Mouse (Mus musculus) ES-E14 (cell line): ENCODE measurements around the gene 3300002I08Rik. TPM values are rescaled to one million over a fixed set of nuclear protein-coding genes. Genes with fewer than 3 reads are reported as not detected.
"Not testable (repeated sequence)": the region's sequence is repeated elsewhere in the genome, so short reads cannot be mapped to it uniquely, and the experiment has no call there.

Experiments used
- DNase-seq: peaks from one replicate; pipeline ENCODE4 v3.0.0-alpha.2; 2013; ENCODE audit warnings: low read depth, low spot score
- H3K27ac ChIP-seq: 2 replicates; pipeline ENCODE4 v1.5.1; 2012; ENCODE audit warnings: low read depth, mild to moderate bottlenecking, low read length, moderate library complexity, mixed read lengths; ENCODE audit not compliant: poor library complexity, insufficient read depth, severe bottlenecking
- H3K36me3 ChIP-seq: 2 replicates; pipeline ENCODE4 v1.6.1; 2012; ENCODE audit warnings: mild to moderate bottlenecking, low read length, moderate library complexity, mixed read lengths; ENCODE audit not compliant: control insufficient read depth, poor library complexity, insufficient read depth, severe bottlenecking
- H3K4me1 ChIP-seq, 2 experiments: fragments of 150-350 bp in 1 of 2; sonication (generic) in 1 of 2; 2 replicates each; pipeline ENCODE4 v1.6.1; 2012; ENCODE audit warnings: low read length in 2 of 2, mild to moderate bottlenecking in 1 of 2, mixed read lengths in 1 of 2; ENCODE audit not compliant: control insufficient read depth in 2 of 2, insufficient read depth in 2 of 2, poor library complexity in 1 of 2
- H3K4me3 ChIP-seq, 2 experiments: fragments of 150-350 bp in 1 of 2; sonication (generic) in 1 of 2; 2 replicates each; pipeline ENCODE4 v1.5.1; 2012; ENCODE audit warnings: low read length in 2 of 2, low read depth in 1 of 2, mild to moderate bottlenecking in 1 of 2, mixed read lengths in 1 of 2; ENCODE audit not compliant: insufficient read depth in 1 of 2, poor library complexity in 1 of 2, severe bottlenecking in 1 of 2
- H3K9ac ChIP-seq: 2 replicates; pipeline ENCODE4 v1.6.1; 2012; ENCODE audit warnings: low read depth, mild to moderate bottlenecking, low read length, mixed read lengths; ENCODE audit not compliant: poor library complexity, insufficient read depth, severe bottlenecking
- H3K9me3 ChIP-seq: fragments of 150-350 bp; sonication (generic); 2 replicates; pipeline ENCODE4 v1.6.1; 2012; ENCODE audit warnings: low read depth, mild to moderate bottlenecking, low read length; ENCODE audit not compliant: control insufficient read depth, insufficient read depth
- CHD2 ChIP-seq: IDR thresholded peaks from 2 replicates; pipeline ENCODE4 v1.6.1; 2014; ENCODE audit warnings: mild to moderate bottlenecking, low read depth, low read length, inconsistent platforms
- HCFC1 ChIP-seq: IDR thresholded peaks from 2 replicates; pipeline ENCODE4 v1.6.1; 2012; ENCODE audit warnings: low read length, inconsistent platforms, borderline replicate concordance; ENCODE audit not compliant: insufficient read depth
- MAFK ChIP-seq: IDR thresholded peaks from 2 replicates; pipeline ENCODE4 v1.6.1; 2014; ENCODE audit warnings: mild to moderate bottlenecking, low read depth, low read length, inconsistent platforms; ENCODE audit not compliant: insufficient read depth
- ZC3H11A ChIP-seq: IDR thresholded peaks from 2 replicates; pipeline ENCODE4 v1.6.1; 2012; ENCODE audit warnings: low read depth, mild to moderate bottlenecking, inconsistent platforms, low read length, borderline replicate concordance
- ZNF384 ChIP-seq: IDR thresholded peaks from 2 replicates; pipeline ENCODE4 v1.6.1; 2012; ENCODE audit warnings: low read depth, low read length, inconsistent platforms
- in situ Hi-C, 2 experiments: fragments of 600-800 bp; cut with MboI; formaldehyde crosslinking; loops; one replicate each; pipeline ENCODE4 v1.15.1; 2025; ENCODE audit warnings: low sequenced_read_pairs in 2 of 2, inconsistent platforms in 1 of 2; ENCODE audit not compliant: unreplicated experiment in 2 of 2
- total RNA-seq: library from RNA; depleted of rRNA; stranded (reverse); fragments of 300-350 nt; gene quantifications from 2 replicates; pipeline ENCODE4 v1.2.3, GENCODE M21; 2012; rRNA removed

The 3300002I08Rik gene
- 10.1 and 11.7 TPM in 2 replicates for total RNA-seq

GRCm38 (mm10) chr2:150362113-150362877 lies at the start of gene 3300002I08Rik:
3300002I08Rik (minus strand) TSS chr2:150362765.
- Histone ChIP-seq H3K9ac (peak within 1 kb of the TSS; percentile 90), H3K4me3 (peak within 1 kb of the TSS; percentile 91 to 95), H3K27ac (peak within 1 kb of the TSS; percentile 78)
- H3K9me3 ChIP-seq, in situ Hi-C loops, H3K36me3 ChIP-seq, H3K4me1 ChIP-seq: not testable (repeated sequence)
- peak; percentile 78 for DNase-seq

GRCm38 (mm10) chr2:150412146-150412545 lies 49.6 kb upstream of the 3300002I08Rik start:
- H3K36me3 ChIP-seq, in situ Hi-C loops, DNase-seq, H3K4me1 ChIP-seq, H3K9me3 ChIP-seq, H3K27ac ChIP-seq: not testable (repeated sequence)
- Histone ChIP-seq H3K4me3 (peak overlapping the region; percentile 67 to 88), H3K9ac (peak overlapping the region; percentile 67)

GRCm38 (mm10) chr2:150390198-150390597 lies 27.6 kb upstream of the 3300002I08Rik start:
- Histone ChIP-seq H3K9ac (no peak overlapping the region), H3K4me3 (no peak overlapping the region), H3K4me1 (no peaks in the 10 kb centered on the region), H3K36me3 (no peaks in the 10 kb centered on the region), H3K9me3 (no peaks in the 10 kb centered on the region), H3K27ac (no peak overlapping the region)
- DNase-seq: no peak
- TF ChIP-seq CHD2: no peak
- no peak for TF ChIP-seq MAFK
- no peak for TF ChIP-seq ZC3H11A
- TF ChIP-seq ZNF384: no peak
- no peak for TF ChIP-seq HCFC1
- in situ Hi-C loops: no loop called here

GRCm38 (mm10) chr2:150385553-150386106 lies 23.1 kb upstream of the 3300002I08Rik start:
- in situ Hi-C loops, H3K36me3 ChIP-seq, H3K9ac ChIP-seq, H3K4me3 ChIP-seq, H3K27ac ChIP-seq, H3K9me3 ChIP-seq, DNase-seq, H3K4me1 ChIP-seq: not testable (repeated sequence)

GRCm38 (mm10) chr2:150362878-150363229 lies 289 bp upstream of the 3300002I08Rik start:
- peak overlapping the region; percentile 45; the same call in 1 of the 2 replicates for H3K9ac ChIP-seq
- DNase-seq: no peak
- no peaks in the 10 kb centered on the region for H3K36me3 ChIP-seq
- TF ChIP-seq ZNF384 (no peak), HCFC1 (no peak), ZC3H11A (no peak), CHD2 (no peak), MAFK (no peak)
- H3K4me1 ChIP-seq: no peaks in the 10 kb centered on the region
- peak overlapping the region; percentile 91 to 95 for H3K4me3 ChIP-seq
- H3K27ac ChIP-seq: peak overlapping the region; percentile 4; the same call in 1 of the 2 replicates
- H3K9me3 ChIP-seq: no peaks in the 10 kb centered on the region
- in situ Hi-C loops: no loop called here

- in situ Hi-C loops, H3K4me3 ChIP-seq, H3K4me1 ChIP-seq, H3K36me3 ChIP-seq, H3K9me3 ChIP-seq, H3K27ac ChIP-seq, H3K9ac ChIP-seq, DNase-seq: not testable (repeated sequence)
Observed at GRCm38 (mm10) chr2:150357136-150357535, 5.4 kb downstream of the 3300002I08Rik start.
